5 mouse cellular contexts compared by ENCODE assay signal in genomic region chr14:4023641-4024040, GRCm38 (mm10). TPM values are rescaled to one million over a fixed set of nuclear protein-coding genes. Genes with fewer than 3 reads are reported as not detected.
DNase-seq lines count a peak whose midpoint lies in the region.
"Not testable (repeated sequence)": the region's sequence is repeated elsewhere in the genome, so short reads cannot be mapped to it uniquely, and the experiment has no call there.
"Had no signal": no experiment of that assay in that cellular context is flagged by ENCODE, and none has a peak within 500 bp of the region (broad histone marks: within the 10 kb centered on the region; RNA-seq: fewer than 3 reads in every experiment).

TSS of gene Gm5796 (plus strand) at chr14:4023941.

- intact Hi-C loops in left cerebral cortex, postnatal 4 days (cut with DNase I), result not testable (repeated sequence)

- not testable (repeated sequence) for DNase-seq in layer of hippocampus, postnatal 10 days (ENCODE audit: low spot score in 2 of 2); left cerebral cortex, postnatal 4 days

RNA-seq across cellular contexts. Expression of gene Gm5796, which starts in this region (rescaled TPM):
- total RNA-seq in layer of hippocampus, postnatal 10 days (2021), result 10 to 100 TPM; 10.3 to 12.5 TPM
- total RNA-seq in left cerebral cortex, postnatal 4 days (2021), result 10 to 100 TPM; 27.3 to 27.4 TPM
- total RNA-seq: adrenal gland, postnatal 25 days; CH12.LX; MEL had no signal
